Mouse (Mus musculus) NIH3T3 (cell line): Measurements from ENCODE around the gene Kcne2.

ENCODE experiments used
- DNase-seq: peaks from one replicate; pipeline ENCODE4 v3.0.0-alpha.2; 2012; ENCODE audit warnings: low read depth

The Kcne2 gene

GRCm38 (mm10) chr16:92309126-92309525 is 16.9 kb downstream of the Kcne2 start:
- no peak for DNase-seq

- peak; percentile 69 for DNase-seq
Measured at GRCm38 (mm10) chr16:92313953-92314741, 22.0 kb downstream of the Kcne2 start.

GRCm38 (mm10) chr16:92316049-92316738 is 24.0 kb downstream of the Kcne2 start:
- DNase-seq: no peak

GRCm38 (mm10) chr16:92319353-92320109 is 27.3 kb downstream of the Kcne2 start:
- peak; percentile 22 for DNase-seq

- DNase-seq: no peak
Measured at GRCm38 (mm10) chr16:92320361-92320760, 28.2 kb downstream of the Kcne2 start.

GRCm38 (mm10) chr16:92321341-92321740 is 29.2 kb downstream of the Kcne2 start, which contains the start of gene Fam243:
TSS of gene Fam243 (minus strand) at chr16:92321441.
- DNase-seq: no peak

- peak; percentile 14 for DNase-seq
Measured at GRCm38 (mm10) chr16:92324309-92325061, 32.3 kb downstream of the Kcne2 start.

- DNase-seq: no peak
Measured at GRCm38 (mm10) chr16:92325062-92325406, 32.8 kb downstream of the Kcne2 start.

- no peak for DNase-seq
Measured at GRCm38 (mm10) chr16:92327911-92328310, 35.7 kb downstream of the Kcne2 start.

GRCm38 (mm10) chr16:92330966-92331365 is 38.8 kb downstream of the Kcne2 start:
- DNase-seq: no peak

- DNase-seq: peak; percentile 38
Measured at GRCm38 (mm10) chr16:92334600-92334999, 42.4 kb downstream of the Kcne2 start.

- DNase-seq: peak; percentile 78
Measured at GRCm38 (mm10) chr16:92336280-92336679, 44.1 kb downstream of the Kcne2 start.

GRCm38 (mm10) chr16:92340612-92341511 is 48.7 kb downstream of the Kcne2 start:
- DNase-seq: peak; percentile 82

GRCm38 (mm10) chr16:92345177-92345576 is 53.0 kb downstream of the Kcne2 start:
- no peak for DNase-seq

GRCm38 (mm10) chr16:92346297-92346916 is 54.2 kb downstream of the Kcne2 start:
- no peak for DNase-seq
